Mouse (Mus musculus): ENCODE data around the gene Txndc9. TPM values are rescaled to one million over a fixed set of nuclear protein-coding genes. Genes with fewer than 3 reads are reported as not detected.

Txndc9 gene
- polyA plus RNA-seq, 1 experiment from 2014 or later, result 103 TPM

DNA sequence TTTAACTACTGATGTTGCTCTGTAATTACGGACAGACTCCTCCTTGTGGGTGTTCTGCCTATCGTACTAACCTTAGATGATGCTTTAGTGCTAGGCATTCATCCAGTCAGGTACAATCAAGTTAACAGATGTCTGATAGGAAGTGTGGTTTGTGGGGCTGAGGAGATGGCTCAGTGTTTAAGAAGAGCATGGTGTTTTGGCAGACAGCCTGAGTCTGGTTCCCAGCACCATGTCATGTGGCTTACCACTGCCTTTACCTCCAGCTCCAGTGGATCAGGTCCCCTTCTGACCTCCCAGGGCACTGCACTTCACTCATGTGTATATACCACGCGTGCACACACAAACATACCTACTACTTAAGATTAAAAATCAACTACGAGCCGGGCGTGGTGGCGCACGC lies 4.3 kb upstream of the Txndc9 start:
- H3K9ac ChIP-seq (ENCODE audit: low read depth, low read length), result no peak overlapping the region
- peaks cover 4% of the 10 kb centered on the region; the same call in 1 of the 2 replicates for H3K4me1 ChIP-seq (replicated peaks; ENCODE audit: control insufficient read depth, insufficient read depth, low read length)
- no peak overlapping the region for H3K27ac ChIP-seq (ENCODE audit: low read depth, low read length)
- no peak for TF ChIP-seq CTCF (IDR thresholded peaks at IDR 0.05; ENCODE audit: low read depth)
- ATAC-seq, result no peak
- no peak overlapping the region for H3K4me3 ChIP-seq (ENCODE audit: low read depth, low read length)
- no peaks in the 10 kb centered on the region for H3K9me3 ChIP-seq (ENCODE audit: control insufficient read depth)
- no peaks in the 10 kb centered on the region for H3K36me3 ChIP-seq (ENCODE audit: control insufficient read depth, insufficient read depth)
- no peak overlapping the region for H3K4me2 ChIP-seq (replicated peaks; ENCODE audit: low read depth)
- 95% methylated on average over 9 of the region's 9 CpGs for WGBS
- H3K27me3 ChIP-seq (replicated peaks; ENCODE audit: control insufficient read depth, insufficient read depth, low read length), result no peaks in the 10 kb centered on the region

DNA sequence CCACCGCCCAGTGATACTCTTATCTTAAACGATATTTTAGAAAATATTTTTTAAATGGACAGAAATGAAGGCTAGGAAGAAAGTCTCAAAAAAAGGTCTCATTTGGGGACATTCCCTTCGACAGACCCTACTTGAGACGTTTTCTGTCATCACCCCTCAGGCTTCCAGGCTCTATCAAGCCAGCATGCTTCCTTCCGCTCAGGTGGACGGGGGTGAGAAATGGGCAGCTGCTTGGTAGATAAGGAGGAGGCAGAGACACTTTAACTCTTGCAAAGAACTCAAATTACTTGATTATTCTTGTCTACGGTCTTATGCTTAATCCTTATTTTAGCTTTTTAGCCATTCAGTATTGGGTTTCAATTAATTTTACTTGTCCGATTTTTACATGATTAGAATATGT lies 3.2 kb upstream of the Txndc9 start:
- Histone ChIP-seq H3K27me3 (replicated peaks; ENCODE audit: control insufficient read depth, insufficient read depth, low read length) (no peaks in the 10 kb centered on the region), H3K9me3 (ENCODE audit: control insufficient read depth) (no peaks in the 10 kb centered on the region), H3K4me3 (ENCODE audit: low read depth, low read length) (no peak overlapping the region), H3K36me3 (ENCODE audit: control insufficient read depth, insufficient read depth) (no peaks in the 10 kb centered on the region), H3K4me2 (replicated peaks; ENCODE audit: low read depth) (no peak overlapping the region), H3K4me1 (replicated peaks; ENCODE audit: control insufficient read depth, insufficient read depth, low read length) (peaks cover 4% of the 10 kb centered on the region; the same call in 1 of the 2 replicates), H3K27ac (ENCODE audit: low read depth, low read length) (no peak overlapping the region), H3K9ac (ENCODE audit: low read depth, low read length) (no peak overlapping the region)
- no peak for TF ChIP-seq CTCF (IDR thresholded peaks at IDR 0.05; ENCODE audit: low read depth)
- WGBS, result 89% methylated on average over 8 of the region's 8 CpGs
- no peak for ATAC-seq

DNA sequence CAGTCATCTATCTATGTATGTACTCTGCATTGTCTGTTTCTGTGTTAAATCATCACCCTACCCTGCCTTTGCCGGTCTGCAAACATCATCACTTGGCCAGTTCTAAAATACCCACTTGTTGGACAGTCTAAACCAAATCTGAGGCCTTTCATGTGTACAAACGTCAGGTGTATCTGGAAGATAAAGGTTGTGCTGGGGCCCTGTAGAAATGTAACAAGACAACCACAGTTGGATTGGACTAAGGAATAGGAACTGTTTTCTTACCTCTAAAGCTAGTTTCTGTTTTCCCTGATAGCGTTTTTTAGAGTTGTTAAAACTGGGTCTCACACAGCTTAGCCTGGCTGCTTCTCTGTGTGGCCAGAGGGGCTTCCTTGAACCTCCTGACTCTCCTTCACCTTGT lies 1.9 kb upstream of the Txndc9 start:
- Histone ChIP-seq H3K27me3 (replicated peaks; ENCODE audit: control insufficient read depth, insufficient read depth, low read length) (no peaks in the 10 kb centered on the region), H3K4me2 (replicated peaks; ENCODE audit: low read depth) (peak overlapping the region; percentile 18; the same call in 1 of the 2 replicates), H3K9ac (ENCODE audit: low read depth, low read length) (no peak overlapping the region), H3K36me3 (ENCODE audit: control insufficient read depth, insufficient read depth) (peaks cover 9% of the 10 kb centered on the region; the same call in 1 of the 2 replicates), H3K4me3 (ENCODE audit: low read depth, low read length) (no peak overlapping the region), H3K9me3 (ENCODE audit: control insufficient read depth) (no peaks in the 10 kb centered on the region), H3K4me1 (replicated peaks; ENCODE audit: control insufficient read depth, insufficient read depth, low read length) (peaks cover 4% of the 10 kb centered on the region; the same call in 1 of the 2 replicates), H3K27ac (ENCODE audit: low read depth, low read length) (no peak overlapping the region)
- no peak for ATAC-seq
- TF ChIP-seq CTCF (IDR thresholded peaks at IDR 0.05; ENCODE audit: low read depth), result no peak
- 56% methylated on average over 3 of the region's 3 CpGs for WGBS

DNA sequence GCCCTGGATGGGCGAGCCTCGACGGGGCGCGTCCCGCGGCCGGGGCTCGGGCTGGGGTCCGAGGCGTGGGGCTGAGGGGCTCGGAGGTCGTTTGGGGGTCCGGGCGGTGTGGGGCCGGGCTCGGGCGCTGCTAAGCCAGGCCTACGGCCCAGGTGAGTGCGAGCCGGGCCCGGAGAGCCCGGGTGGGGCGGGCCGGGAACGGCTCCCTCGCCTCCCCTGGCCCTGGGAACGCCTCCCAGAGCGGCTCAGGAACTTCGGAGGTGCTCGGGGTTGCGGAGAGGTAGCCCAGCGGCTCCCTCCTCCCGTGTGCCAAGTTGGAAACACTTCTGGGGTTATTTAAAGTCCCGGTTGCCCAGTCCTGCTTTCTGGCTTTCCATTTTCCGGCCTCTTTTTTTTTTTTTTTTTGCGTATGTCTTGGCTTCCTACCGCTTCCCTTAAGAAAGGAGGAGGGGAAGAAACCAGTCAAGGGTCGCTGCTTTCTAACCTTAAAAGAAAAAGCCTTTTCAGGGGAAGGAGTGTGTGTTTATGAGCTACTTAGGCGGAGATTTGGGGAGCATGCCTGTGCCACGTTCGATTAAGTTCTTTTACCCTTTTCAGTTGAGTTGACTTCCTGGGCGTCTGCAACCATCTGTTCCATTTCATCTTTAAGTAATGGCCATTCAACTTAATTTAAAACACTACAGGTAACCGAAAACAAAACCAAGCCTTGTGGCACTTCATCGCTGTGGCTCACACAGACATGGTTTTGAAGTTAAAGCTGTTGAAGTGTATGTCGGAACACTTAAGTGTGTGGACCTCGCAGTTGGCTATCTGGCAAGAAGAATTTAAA lies 892 bp upstream of the Txndc9 start:
- Histone ChIP-seq H3K4me1 (replicated peaks; ENCODE audit: control insufficient read depth, insufficient read depth, low read length) (peaks cover 4% of the 10 kb centered on the region; the same call in 1 of the 2 replicates), H3K36me3 (ENCODE audit: control insufficient read depth, insufficient read depth) (peaks cover 19% of the 10 kb centered on the region), H3K27me3 (replicated peaks; ENCODE audit: control insufficient read depth, insufficient read depth, low read length) (no peaks in the 10 kb centered on the region), H3K9ac (ENCODE audit: low read depth, low read length) (peak overlapping the region; percentile 88), H3K27ac (ENCODE audit: low read depth, low read length) (peak overlapping the region; percentile 92), H3K4me3 (ENCODE audit: low read depth, low read length) (peak overlapping the region; percentile 96), H3K4me2 (replicated peaks; ENCODE audit: low read depth) (peak overlapping the region; percentile 66), H3K9me3 (ENCODE audit: control insufficient read depth) (no peaks in the 10 kb centered on the region)
- no peak for TF ChIP-seq CTCF (IDR thresholded peaks at IDR 0.05; ENCODE audit: low read depth)
- WGBS, result 3% methylated on average over 25 of the region's 47 CpGs
- peak; percentile 52 for ATAC-seq

- peak overlapping the region; percentile 66 for H3K4me2 ChIP-seq (replicated peaks; ENCODE audit: low read depth)
- TF ChIP-seq CTCF (IDR thresholded peaks at IDR 0.05; ENCODE audit: low read depth), result no peak
- H3K27me3 ChIP-seq (replicated peaks; ENCODE audit: control insufficient read depth, insufficient read depth, low read length), result no peaks in the 10 kb centered on the region
- H3K36me3 ChIP-seq (ENCODE audit: control insufficient read depth, insufficient read depth), result peaks cover 35% of the 10 kb centered on the region
- H3K4me1 ChIP-seq (replicated peaks; ENCODE audit: control insufficient read depth, insufficient read depth, low read length), result peaks cover 4% of the 10 kb centered on the region; the same call in 1 of the 2 replicates
- H3K27ac ChIP-seq (ENCODE audit: low read depth, low read length), result peak overlapping the region; percentile 92
- H3K9ac ChIP-seq (ENCODE audit: low read depth, low read length), result peak overlapping the region; percentile 88
- ATAC-seq, result peak; percentile 96
- H3K4me3 ChIP-seq (ENCODE audit: low read depth, low read length), result peak overlapping the region; percentile 96
- WGBS, result under 1% methylated on average over 42 of the region's 42 CpGs
- no peaks in the 10 kb centered on the region for H3K9me3 ChIP-seq (ENCODE audit: control insufficient read depth)
These were observed 712 bp downstream of the Txndc9 start for GRCm38 (mm10) chr1:37996877-37997484.

DNA sequence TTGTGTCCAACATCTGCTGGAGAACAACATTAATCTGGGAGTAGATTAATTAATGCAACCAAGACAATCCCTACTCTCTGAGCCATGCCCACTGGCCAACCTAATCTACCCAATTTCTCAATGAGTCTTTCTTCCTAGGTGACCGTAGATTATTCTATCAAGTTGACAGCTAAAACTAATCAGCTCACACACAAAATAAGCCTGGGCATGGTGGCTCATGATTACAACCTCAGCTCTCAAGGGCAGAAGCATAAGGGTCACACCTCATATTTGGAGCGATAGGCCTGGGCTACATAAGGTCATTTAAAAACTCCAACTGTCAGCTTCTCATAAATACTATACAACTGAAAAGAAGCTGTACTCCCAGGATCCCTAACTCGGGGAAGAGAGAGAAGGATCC lies 1.5 kb downstream of the Txndc9 start:
- Histone ChIP-seq H3K27me3 (replicated peaks; ENCODE audit: control insufficient read depth, insufficient read depth, low read length) (no peaks in the 10 kb centered on the region), H3K4me1 (replicated peaks; ENCODE audit: control insufficient read depth, insufficient read depth, low read length) (peaks cover 4% of the 10 kb centered on the region; the same call in 1 of the 2 replicates), H3K36me3 (ENCODE audit: control insufficient read depth, insufficient read depth) (peaks cover 42% of the 10 kb centered on the region), H3K9me3 (ENCODE audit: control insufficient read depth) (no peaks in the 10 kb centered on the region), H3K4me2 (replicated peaks; ENCODE audit: low read depth) (peak overlapping the region; percentile 66), H3K4me3 (ENCODE audit: low read depth, low read length) (peak overlapping the region; percentile 96), H3K9ac (ENCODE audit: low read depth, low read length) (peak overlapping the region; percentile 88), H3K27ac (ENCODE audit: low read depth, low read length) (no peak overlapping the region)
- no peak for TF ChIP-seq CTCF (IDR thresholded peaks at IDR 0.05; ENCODE audit: low read depth)
- WGBS, result 37% methylated on average over 3 of the region's 3 CpGs
- ATAC-seq, result no peak
